Mouse (Mus musculus) kidney, embryonic 16.5 days (tissue): ENCODE measurements around the gene Mmgt2. TPM values are rescaled to one million over a fixed set of nuclear protein-coding genes. Genes with fewer than 3 reads are reported as not detected.
"Not testable (repeated sequence)": the region's sequence is repeated elsewhere in the genome, so short reads cannot be mapped to it uniquely, and the experiment has no call there.

Experiments
- ATAC-seq: fragments of 200-750 bp; cut with Nextera tagmentation; 2 replicates; pipeline ENCODE4 v1.8.0; 2017; ENCODE audit warnings: moderate TSS enrichment; ENCODE audit not compliant: low FRiP score, low TSS enrichment
- H3K27ac ChIP-seq: fragments of 300-500 bp; sonication (generic); 2 replicates; pipeline ENCODE4 v1.5.1; 2014; ENCODE audit warnings: low read length
- H3K27me3 ChIP-seq: fragments of 300-500 bp; sonication (generic); 2 replicates; pipeline ENCODE4 v1.6.1; 2014; ENCODE audit warnings: low read length, control low read depth, mixed read lengths; ENCODE audit not compliant: insufficient read depth
- H3K36me3 ChIP-seq: fragments of 300-500 bp; sonication (generic); 2 replicates; pipeline ENCODE4 v1.6.1; 2014; ENCODE audit warnings: low read length, control low read depth, mixed read lengths; ENCODE audit not compliant: insufficient read depth
- H3K4me1 ChIP-seq: fragments of 300-500 bp; sonication (generic); 2 replicates; pipeline ENCODE4 v1.6.1; 2014; ENCODE audit warnings: low read length, control low read depth, mixed read lengths; ENCODE audit not compliant: insufficient read depth
- H3K4me2 ChIP-seq: fragments of 300-500 bp; sonication (generic); replicated peaks from 2 replicates; pipeline ENCODE4 v1.6.1; 2014; ENCODE audit warnings: low read depth, low read length
- H3K4me3 ChIP-seq: fragments of 300-500 bp; sonication (generic); 2 replicates; pipeline ENCODE4 v1.5.1; 2014; ENCODE audit warnings: mild to moderate bottlenecking, low read length
- H3K9ac ChIP-seq: fragments of 300-500 bp; sonication (generic); replicated peaks from 2 replicates; pipeline ENCODE4 v1.6.1; 2014; ENCODE audit warnings: low read length
- H3K9me3 ChIP-seq: fragments of 300-500 bp; sonication (generic); 2 replicates; pipeline ENCODE4 v1.6.1; 2016; ENCODE audit warnings: low read length, control low read depth
- WGBS: fragments of 180-500 bp; shearing (Covaris S2); extraction: QIAGEN DNeasy Blood & Tissue Kit; methylation state at CpG from one replicate; pipeline ENCODE4 v1.1.7; 2014; 5-methylcytosine and 5-hydroxymethylcytosine counted together
- polyA plus RNA-seq: library from polyadenylated mRNA; unstranded; fragments of >200 nt; fragmentation: Nextera tagmentation; extraction: Ambion mirVana; gene quantifications from 2 replicates; pipeline ENCODE4 v1.2.1, GENCODE M21; 2015

The Mmgt2 gene
- polyA plus RNA-seq, 1 experiment from 2014 or later, result 66.2 TPM

DNA sequence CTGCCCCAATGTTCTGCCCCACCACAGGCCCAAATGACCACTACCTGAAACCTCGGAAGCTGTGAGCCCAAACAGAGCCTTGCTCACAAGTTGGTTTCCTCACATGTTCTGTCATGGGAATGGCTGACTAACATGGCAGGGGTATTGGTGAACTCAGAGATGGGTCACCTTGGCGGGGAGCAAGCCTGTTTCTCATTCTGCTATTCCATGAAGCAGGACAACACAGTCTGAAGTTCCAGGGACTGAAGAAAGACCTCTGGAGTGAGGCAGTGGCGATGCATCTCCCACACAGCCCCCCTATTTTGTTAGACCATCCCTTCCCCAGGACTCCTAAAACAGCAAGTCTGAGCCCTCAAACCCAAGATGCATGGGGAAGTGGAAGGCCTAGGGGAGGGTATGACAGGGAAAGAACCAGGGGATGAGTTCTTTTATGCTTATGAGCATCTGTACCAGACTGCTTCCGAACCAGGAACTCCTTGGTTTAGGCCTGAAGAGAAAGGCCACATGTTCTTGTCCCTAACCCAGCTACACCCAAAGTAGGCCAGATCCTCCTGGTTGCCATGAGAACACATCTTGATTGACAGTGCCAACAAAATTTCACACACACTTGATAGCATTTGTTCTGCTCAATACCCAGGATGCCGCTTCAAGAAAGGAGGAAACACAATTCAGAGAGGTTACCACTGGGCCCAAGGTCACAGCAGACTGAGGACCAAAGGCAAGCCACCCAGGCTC lies 3.7 kb upstream of the Mmgt2 start:
- 94% methylated on average over 5 of the region's 5 CpGs for WGBS
- peak overlapping the region; percentile 74; the same call in 1 of the 2 replicates for H3K4me2 ChIP-seq
- 0 out of 2 replicates have a peak overlapping the region, but pooled peaks have one; percentile 17 for H3K9ac ChIP-seq
- no peaks in the 10 kb centered on the region for H3K27me3 ChIP-seq
- H3K36me3 ChIP-seq, result no peaks in the 10 kb centered on the region
- peak overlapping the region; percentile 80 for H3K27ac ChIP-seq
- H3K4me1 ChIP-seq, result peaks cover 45% of the 10 kb centered on the region
- H3K4me3 ChIP-seq, result no peak overlapping the region
- ATAC-seq, result no peak
- no peaks in the 10 kb centered on the region for H3K9me3 ChIP-seq

DNA sequence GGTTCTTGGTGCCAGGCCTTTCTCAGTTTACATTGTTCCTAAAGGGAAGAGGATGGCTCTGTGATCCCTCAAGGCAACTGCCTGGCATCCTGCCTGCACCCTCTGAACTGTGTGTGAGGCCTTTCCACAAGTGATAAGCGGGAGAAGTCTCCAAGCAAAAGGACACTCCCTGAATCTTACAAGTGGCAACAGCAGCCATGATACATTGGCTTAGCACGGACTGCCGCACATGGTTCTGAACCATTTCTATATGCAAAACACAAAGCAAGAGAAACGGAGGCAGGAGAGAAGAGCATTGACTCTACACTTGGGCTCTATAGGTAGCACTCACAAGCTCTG lies 3.2 kb upstream of the Mmgt2 start:
- 77% methylated on average over 4 of the region's 4 CpGs for WGBS
- Histone ChIP-seq H3K36me3 (no peaks in the 10 kb centered on the region), H3K4me3 (no peak overlapping the region), H3K27ac (peak overlapping the region; percentile 80), H3K9me3 (no peaks in the 10 kb centered on the region), H3K4me1 (peaks cover 48% of the 10 kb centered on the region), H3K4me2 (peak overlapping the region; percentile 74), H3K27me3 (no peaks in the 10 kb centered on the region), H3K9ac (0 out of 2 replicates have a peak overlapping the region, but pooled peaks have one; percentile 17)
- no peak for ATAC-seq

DNA sequence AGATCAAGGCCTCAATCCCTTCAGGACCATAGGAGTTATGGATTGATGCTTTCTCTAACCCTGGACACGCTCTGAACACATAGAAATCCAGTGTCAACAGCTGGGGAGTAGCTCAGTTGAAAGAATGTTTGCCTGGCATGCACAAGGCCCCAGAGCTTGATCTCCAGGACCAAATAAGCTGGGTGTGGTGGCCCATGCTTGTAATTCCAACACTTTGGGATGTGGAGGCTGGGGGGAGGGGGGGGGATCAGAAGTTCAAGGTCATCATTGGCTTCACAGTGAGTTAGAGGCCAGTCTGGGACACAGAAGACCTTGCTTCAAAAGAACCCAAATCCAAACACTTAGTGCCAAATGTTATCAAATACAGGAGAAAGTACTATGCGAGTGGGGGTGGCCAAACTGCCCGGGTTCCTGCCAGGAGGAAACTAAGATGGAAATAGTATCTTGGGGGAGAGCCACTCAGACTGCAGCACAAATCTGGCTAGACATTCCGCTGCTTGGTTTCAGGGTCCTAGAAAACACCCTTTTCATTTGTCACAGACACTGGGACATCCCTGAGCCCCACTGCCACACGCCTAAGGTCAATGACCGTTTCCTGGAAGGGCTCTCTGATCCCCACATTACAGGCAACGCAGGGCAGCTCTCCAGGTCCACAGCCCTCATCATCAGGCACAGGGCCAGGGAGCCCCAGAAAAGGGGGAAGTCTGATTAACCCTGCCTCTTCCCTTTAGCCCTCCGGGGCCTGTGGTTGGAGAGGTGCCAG lies 2.6 kb upstream of the Mmgt2 start:
- Histone ChIP-seq H3K9ac (peak overlapping the region; percentile 58), H3K27me3 (no peaks in the 10 kb centered on the region), H3K4me2 (peak overlapping the region; percentile 74), H3K9me3 (no peaks in the 10 kb centered on the region), H3K27ac (peak overlapping the region; percentile 80), H3K4me3 (peak overlapping the region; percentile 62), H3K4me1 (peaks cover 54% of the 10 kb centered on the region), H3K36me3 (no peaks in the 10 kb centered on the region)
- no peak for ATAC-seq
- whole genome bisulfite sequencing, result 7% methylated on average over 8 of the region's 8 CpGs

DNA sequence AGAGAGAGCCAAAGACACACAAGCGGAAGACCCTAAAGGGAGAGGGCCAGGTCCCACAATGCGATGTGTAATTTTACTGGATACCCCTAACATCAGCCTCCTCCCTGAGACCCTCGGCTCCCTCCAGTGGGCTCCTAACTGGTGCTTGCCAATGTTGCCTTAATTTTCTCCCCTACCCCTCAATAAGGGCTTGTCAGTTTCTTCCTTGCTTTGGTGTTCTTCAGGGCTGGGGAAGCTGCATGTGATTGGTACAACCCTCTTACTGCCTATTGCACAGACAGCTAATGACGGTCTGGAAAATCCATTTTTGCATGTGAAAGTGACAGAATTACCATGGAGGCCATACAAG lies 2.0 kb upstream of the Mmgt2 start:
- Histone ChIP-seq H3K9me3 (no peaks in the 10 kb centered on the region), H3K9ac (peak overlapping the region; percentile 58), H3K27me3 (no peaks in the 10 kb centered on the region), H3K4me1 (peaks cover 55% of the 10 kb centered on the region), H3K27ac (peak overlapping the region; percentile 80), H3K4me2 (peak overlapping the region; percentile 74), H3K36me3 (no peaks in the 10 kb centered on the region), H3K4me3 (peak overlapping the region; percentile 62)
- no peak for ATAC-seq
- WGBS, result 10% methylated on average over 4 of the region's 4 CpGs

DNA sequence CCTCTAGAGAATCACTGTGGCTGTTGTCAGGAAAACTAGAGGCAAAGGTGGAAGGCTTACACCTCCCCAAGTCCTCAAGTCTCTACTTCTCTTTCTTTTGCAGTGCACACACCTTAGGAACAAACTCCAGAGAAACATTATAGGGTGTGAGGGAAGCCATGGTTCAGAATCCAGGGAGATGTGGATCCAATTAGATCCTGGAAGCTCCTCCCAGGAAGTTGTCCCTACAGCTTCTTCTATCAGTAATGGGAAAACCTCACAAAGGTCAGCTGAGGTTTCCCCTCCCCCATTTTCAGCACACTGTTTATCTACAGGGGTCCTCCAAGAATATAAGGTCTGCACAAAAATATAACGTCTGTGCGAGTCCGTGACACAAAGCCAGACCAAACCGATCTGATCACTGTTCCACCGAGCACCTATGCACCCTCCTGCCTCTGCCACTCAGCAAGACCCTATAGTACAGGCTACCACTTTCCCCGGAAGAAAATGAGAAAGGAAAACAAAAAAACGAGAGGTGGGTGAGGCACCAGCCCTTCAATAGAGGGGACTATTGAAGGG lies 1.4 kb upstream of the Mmgt2 start:
- Histone ChIP-seq H3K4me2 (peak overlapping the region; percentile 74), H3K36me3 (0 out of 2 replicates have a peak, but pooled peaks cover 1% of the 10 kb centered on the region), H3K4me1 (peaks cover 54% of the 10 kb centered on the region), H3K27me3 (no peaks in the 10 kb centered on the region), H3K9ac (peak overlapping the region; percentile 87), H3K4me3 (peak overlapping the region; percentile 62), H3K27ac (peak overlapping the region; percentile 80), H3K9me3 (no peaks in the 10 kb centered on the region)
- ATAC-seq, result no peak
- WGBS, result 40% methylated on average over 7 of the region's 7 CpGs

DNA sequence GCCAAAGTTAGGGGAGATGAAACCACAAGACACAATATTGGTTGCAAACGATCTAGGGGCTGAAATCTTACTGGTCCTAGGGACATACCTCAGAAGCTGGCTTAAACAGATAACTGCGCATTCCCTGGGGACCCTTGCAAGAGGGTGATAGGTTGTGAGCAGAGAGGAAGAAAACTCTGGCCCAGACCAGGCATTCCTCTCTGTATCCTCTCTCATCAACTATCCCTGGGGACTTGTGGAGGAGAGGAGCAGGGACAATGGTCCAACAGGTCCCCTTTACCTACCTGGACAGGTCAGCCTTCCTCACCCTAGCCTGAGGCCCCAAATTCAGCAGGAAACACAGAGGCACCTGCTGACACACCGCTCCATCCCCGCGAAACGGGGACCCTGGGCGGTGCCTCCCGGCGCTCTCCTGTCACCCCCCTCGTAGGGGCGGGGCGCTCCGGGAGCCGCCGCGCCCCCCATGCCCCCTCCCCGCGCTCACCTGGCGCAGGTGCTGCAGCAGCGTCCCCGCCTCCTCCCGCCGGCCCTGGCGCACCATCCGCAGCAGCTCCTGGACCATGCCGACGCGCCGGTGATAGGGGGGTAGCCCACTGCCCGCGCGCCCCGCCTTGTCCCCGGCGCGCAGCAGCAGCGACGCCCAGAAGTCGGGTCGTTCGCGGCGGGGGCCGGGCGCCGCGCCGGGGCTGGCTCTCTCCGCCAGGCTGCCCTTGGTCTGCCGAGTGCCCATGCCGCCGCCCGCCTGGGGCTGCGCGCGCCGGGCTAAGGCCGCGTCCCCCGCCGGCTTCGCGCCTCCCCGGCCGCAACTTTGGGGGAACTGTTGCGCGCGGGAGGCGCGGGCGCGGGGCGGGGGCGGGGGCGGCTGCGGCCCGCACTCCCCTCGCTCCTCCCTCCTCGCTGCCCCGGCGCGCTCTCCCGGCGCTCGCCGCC lies 538 bp upstream of the Mmgt2 start, which contains the start of gene Lrrc75a:
Gene Lrrc75a (minus strand): TSS at position 863 of the 930 bp plus-strand sequence.
- H3K9ac ChIP-seq, result peak within 1 kb of the TSS; percentile 87
- no peaks in the 10 kb centered on the region for H3K9me3 ChIP-seq
- H3K4me3 ChIP-seq, result peak within 1 kb of the TSS; percentile 62
- H3K27me3 ChIP-seq, result no peaks in the 10 kb centered on the region
- H3K36me3 ChIP-seq, result peaks cover 9% of the 10 kb centered on the region; the same call in 1 of the 2 replicates
- peak within 1 kb of the TSS; percentile 93 for H3K27ac ChIP-seq
- WGBS, result 1% methylated on average over 54 of the region's 86 CpGs
- peaks cover 49% of the 10 kb centered on the region for H3K4me1 ChIP-seq
- ATAC-seq, result peak; percentile 66
- H3K4me2 ChIP-seq, result peak within 1 kb of the TSS; percentile 74

DNA sequence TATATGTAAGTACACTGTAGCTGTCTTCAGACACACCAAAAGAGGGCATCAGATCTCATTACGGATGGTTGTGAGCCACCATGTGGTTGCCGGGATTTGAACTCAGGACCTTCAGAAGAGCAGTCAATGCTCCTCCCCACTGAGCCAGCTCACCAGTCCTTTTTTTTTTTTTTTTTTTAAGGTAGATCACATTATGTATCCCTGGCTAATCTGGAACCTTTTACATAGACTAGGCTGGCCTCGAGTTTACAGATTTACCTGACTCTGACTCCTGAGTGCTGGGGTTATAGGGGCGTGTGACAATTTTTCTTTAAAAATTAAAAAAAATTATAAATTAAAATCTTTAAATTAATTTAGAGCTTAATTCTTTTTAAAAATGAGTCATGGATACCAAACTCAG lies 1.3 kb downstream of the Mmgt2 start:
- H3K27me3 ChIP-seq, H3K9me3 ChIP-seq, ATAC-seq, H3K27ac ChIP-seq, H3K9ac ChIP-seq: not testable (repeated sequence)
- 78% methylated on average over 4 of the region's 4 CpGs for WGBS
- Histone ChIP-seq H3K4me3 (peak overlapping the region; percentile 62), H3K36me3 (peaks cover 13% of the 10 kb centered on the region), H3K4me1 (peaks cover 40% of the 10 kb centered on the region), H3K4me2 (peak overlapping the region; percentile 74)

DNA sequence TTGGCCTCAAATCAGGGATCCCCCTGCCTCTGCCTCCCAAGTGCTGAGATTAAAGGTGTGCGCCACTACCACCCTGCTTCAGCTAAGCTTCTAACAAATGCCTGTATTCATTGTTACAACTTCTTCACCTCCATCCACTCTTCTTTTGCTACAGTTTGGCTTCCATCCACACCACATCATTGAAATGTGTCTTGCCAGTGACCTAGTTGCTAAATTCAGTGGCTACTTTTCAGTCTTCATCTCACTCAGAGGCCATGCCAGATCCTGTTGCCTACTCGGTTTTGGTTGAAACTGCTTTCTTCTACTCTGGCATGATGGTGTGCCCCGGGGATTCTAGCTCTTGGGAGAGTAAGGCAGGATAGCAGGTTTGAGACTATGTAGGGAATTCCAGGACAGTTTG lies 3.1 kb downstream of the Mmgt2 start:
- no peak overlapping the region for H3K4me2 ChIP-seq
- peaks cover 20% of the 10 kb centered on the region for H3K36me3 ChIP-seq
- no peak for ATAC-seq

DNA sequence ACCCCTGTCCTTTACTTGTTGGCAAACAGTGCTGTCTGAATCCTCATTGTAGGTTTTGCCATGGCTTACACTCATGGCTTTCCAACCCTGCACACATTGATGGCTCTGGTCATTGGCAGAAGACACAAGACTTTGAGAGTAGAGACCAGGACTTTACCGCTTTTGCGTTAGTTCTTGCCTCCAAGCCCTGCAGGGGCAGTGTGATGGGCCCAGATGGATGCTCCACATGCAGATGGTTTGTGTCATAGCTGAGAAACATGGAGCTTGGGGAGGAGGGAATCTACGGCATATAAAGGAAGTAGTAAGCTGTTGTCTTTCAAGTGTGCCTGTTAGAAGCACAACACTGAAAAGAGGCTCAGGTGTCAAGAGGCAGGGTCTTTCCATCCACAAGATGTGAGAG lies 3.6 kb downstream of the Mmgt2 start:
- Histone ChIP-seq H3K4me2 (no peak overlapping the region), H3K4me3 (no peak overlapping the region), H3K27me3 (no peaks in the 10 kb centered on the region), H3K9ac (no peak overlapping the region), H3K27ac (no peak overlapping the region), H3K36me3 (peaks cover 20% of the 10 kb centered on the region), H3K4me1 (peaks cover 18% of the 10 kb centered on the region), H3K9me3 (no peaks in the 10 kb centered on the region)
- WGBS, result 88% methylated on average over 3 of the region's 3 CpGs
- no peak for ATAC-seq

More for the DNA sequence above, 3.1 kb downstream of the Mmgt2 start:
- Histone ChIP-seq H3K9me3 (no peaks in the 10 kb centered on the region), H3K27ac (no peak overlapping the region), H3K4me1 (peaks cover 23% of the 10 kb centered on the region), H3K9ac (no peak overlapping the region), H3K27me3 (no peaks in the 10 kb centered on the region), H3K4me3 (no peak overlapping the region)
- 89% methylated on average over 3 of the region's 3 CpGs for WGBS
